In genomic region chr11:121517687-121518465, GRCm38 (mm10) we compare ENCODE assay signal across 8 mouse cellular contexts. TPM values are rescaled to one million over a fixed set of nuclear protein-coding genes. Genes with fewer than 3 reads are reported as not detected.
DNase-seq lines count a peak whose midpoint lies in the region; ATAC-seq and TF ChIP-seq lines count a peak whose summit lies in the region.

No protein-coding gene starts in this region.

- no peak for ATAC-seq in limb, embryonic 15.5 days (ENCODE audit: insufficient number of reproducible peaks, low FRiP score, low TSS enrichment, low read depth)
- no peak for ATAC-seq in embryonic facial prominence, embryonic 15.5 days (ENCODE audit: insufficient number of reproducible peaks, low FRiP score, low TSS enrichment, low read depth)
- peak; percentile 73 for ATAC-seq in intestine, embryonic 16.5 days
- ATAC-seq in hindbrain, embryonic 12.5 days (ENCODE audit: low FRiP score): no peak

- WGBS in limb, embryonic 15.5 days: 67% methylated on average over 17 of the region's 17 CpGs
- WGBS in limb, embryonic 10.5 days: 82% methylated on average over 17 of the region's 17 CpGs
- WGBS in embryonic facial prominence, embryonic 15.5 days: 68% methylated on average over 17 of the region's 17 CpGs
- WGBS in intestine, embryonic 16.5 days: 64% methylated on average over 17 of the region's 17 CpGs
- WGBS in hindbrain, embryonic 12.5 days: 84% methylated on average over 17 of the region's 17 CpGs

- H3K9me3 ChIP-seq in limb, embryonic 15.5 days: no peaks in the 10 kb centered on the region
- H3K9me3 ChIP-seq in limb, embryonic 10.5 days (replicated peaks): no peaks in the 10 kb centered on the region
- no peaks in the 10 kb centered on the region for H3K9me3 ChIP-seq in embryonic facial prominence, embryonic 15.5 days (replicated peaks)
- no peaks in the 10 kb centered on the region for H3K9me3 ChIP-seq in intestine, embryonic 16.5 days (ENCODE audit: control insufficient read depth, low read length)
- no peaks in the 10 kb centered on the region for H3K9me3 ChIP-seq in hindbrain, embryonic 12.5 days (replicated peaks)

- DNase-seq in limb, embryonic 10.5 days (ENCODE audit: low spot score): no peak
- no peak for DNase-seq in adipocyte (ENCODE audit: low spot score)
- DNase-seq in frontal cortex, postnatal 36 days (ENCODE audit: low spot score in 2 of 2): no peak

- no peak overlapping the region for H3ac ChIP-seq in myocyte (ENCODE audit: control insufficient read depth, insufficient read length)

- H3K9ac ChIP-seq in limb, embryonic 15.5 days: 0 out of 2 replicates have a peak overlapping the region, but pooled peaks have one; percentile 5
- no peak overlapping the region for H3K9ac ChIP-seq in embryonic facial prominence, embryonic 15.5 days
- H3K9ac ChIP-seq in intestine, embryonic 16.5 days (ENCODE audit: low read depth, low read length): no peak overlapping the region
- H3K9ac ChIP-seq in hindbrain, embryonic 12.5 days: no peak overlapping the region

- H3K4me3 ChIP-seq in limb, embryonic 15.5 days: no peak overlapping the region
- H3K4me3 ChIP-seq in limb, embryonic 10.5 days: no peak overlapping the region
- peak overlapping the region; percentile 23 for H3K4me3 ChIP-seq in embryonic facial prominence, embryonic 15.5 days (replicated peaks)
- H3K4me3 ChIP-seq in intestine, embryonic 16.5 days (ENCODE audit: low read length): no peak overlapping the region
- H3K4me3 ChIP-seq in myocyte: no peak overlapping the region
- no peak overlapping the region for H3K4me3 ChIP-seq in hindbrain, embryonic 12.5 days

- H3K27me3 ChIP-seq in limb, embryonic 15.5 days: no peaks in the 10 kb centered on the region
- H3K27me3 ChIP-seq in limb, embryonic 10.5 days (ENCODE audit: low read depth, poor library complexity, severe bottlenecking): no peaks in the 10 kb centered on the region
- no peaks in the 10 kb centered on the region for H3K27me3 ChIP-seq in embryonic facial prominence, embryonic 15.5 days
- H3K27me3 ChIP-seq in intestine, embryonic 16.5 days (replicated peaks; ENCODE audit: control insufficient read depth, insufficient read depth, low read length): no peaks in the 10 kb centered on the region
- H3K27me3 ChIP-seq in myocyte (ENCODE audit: control insufficient read depth, insufficient read depth, insufficient read length): no peaks in the 10 kb centered on the region
- no peaks in the 10 kb centered on the region for H3K27me3 ChIP-seq in hindbrain, embryonic 12.5 days

- TF ChIP-seq POLR2A in myocyte (IDR thresholded peaks at IDR 0.05; ENCODE audit: insufficient read length, low read depth): no peak

- no peak overlapping the region for H3K4me2 ChIP-seq in limb, embryonic 15.5 days
- peak overlapping the region; percentile 10; the same call in 1 of the 2 replicates for H3K4me2 ChIP-seq in embryonic facial prominence, embryonic 15.5 days (replicated peaks)
- H3K4me2 ChIP-seq in intestine, embryonic 16.5 days (ENCODE audit: low read depth, low read length): no peak overlapping the region
- peak overlapping the region; percentile 24 for H3K4me2 ChIP-seq in myocyte (ENCODE audit: low read depth)
- no peak overlapping the region for H3K4me2 ChIP-seq in hindbrain, embryonic 12.5 days (replicated peaks)

- peak overlapping the region; percentile 55; the same call in 1 of the 2 replicates for H3K27ac ChIP-seq in limb, embryonic 15.5 days
- H3K27ac ChIP-seq in limb, embryonic 10.5 days: no peak overlapping the region
- peak overlapping the region; percentile 69 for H3K27ac ChIP-seq in embryonic facial prominence, embryonic 15.5 days (replicated peaks)
- H3K27ac ChIP-seq in intestine, embryonic 16.5 days (ENCODE audit: low read length): no peak overlapping the region
- H3K27ac ChIP-seq in hindbrain, embryonic 12.5 days: no peak overlapping the region

- no peaks in the 10 kb centered on the region for H3K36me3 ChIP-seq in limb, embryonic 15.5 days
- H3K36me3 ChIP-seq in limb, embryonic 10.5 days: no peaks in the 10 kb centered on the region
- H3K36me3 ChIP-seq in embryonic facial prominence, embryonic 15.5 days: peaks cover 2% of the 10 kb centered on the region; the same call in 1 of the 2 replicates
- no peaks in the 10 kb centered on the region for H3K36me3 ChIP-seq in intestine, embryonic 16.5 days (ENCODE audit: control insufficient read depth, insufficient read depth, low read length)
- H3K36me3 ChIP-seq in myocyte (ENCODE audit: control insufficient read depth, insufficient read depth): peaks cover 19% of the 10 kb centered on the region
- no peaks in the 10 kb centered on the region for H3K36me3 ChIP-seq in hindbrain, embryonic 12.5 days

- H3K79me2 ChIP-seq in myocyte (ENCODE audit: control insufficient read depth, insufficient read depth): peaks cover 6% of the 10 kb centered on the region

- peaks cover 15% of the 10 kb centered on the region; the same call in 1 of the 2 replicates for H3K4me1 ChIP-seq in limb, embryonic 15.5 days
- 0 out of 2 replicates have a peak, but pooled peaks cover 4% of the 10 kb centered on the region for H3K4me1 ChIP-seq in limb, embryonic 10.5 days
- H3K4me1 ChIP-seq in embryonic facial prominence, embryonic 15.5 days: peaks cover 24% of the 10 kb centered on the region
- H3K4me1 ChIP-seq in intestine, embryonic 16.5 days (ENCODE audit: control insufficient read depth, insufficient read depth, low read length): peaks cover 16% of the 10 kb centered on the region
- no peaks in the 10 kb centered on the region for H3K4me1 ChIP-seq in hindbrain, embryonic 12.5 days

TF ChIP-seq in myocyte, 11 proteins besides CTCF, POLR2A, EP300 and RAD21:
- TF ChIP-seq USF1 (IDR thresholded peaks at IDR 0.05; ENCODE audit: low read depth): no peak
- TF ChIP-seq POLR2AphosphoS2 (IDR thresholded peaks at IDR 0.05; ENCODE audit: insufficient read length, low read depth): no peak
- no peak for TF ChIP-seq MYOG (IDR thresholded peaks at IDR 0.05; ENCODE audit: control insufficient read depth in 1 of 3, insufficient read depth in 1 of 3, insufficient read length in 2 of 3, low read depth in 2 of 3)
- TF ChIP-seq TCF3 (IDR thresholded peaks at IDR 0.05; ENCODE audit: insufficient read length, low read depth): no peak
- no peak for TF ChIP-seq SRF (IDR thresholded peaks at IDR 0.05; ENCODE audit: control insufficient read depth, insufficient read length, low read depth)
- TF ChIP-seq MYOD1 (IDR thresholded peaks at IDR 0.05; ENCODE audit: control insufficient read depth in 1 of 3, insufficient read length in 2 of 3, low read depth in 2 of 3): no peak
- no peak for TF ChIP-seq TCF12 (IDR thresholded peaks at IDR 0.05; ENCODE audit: insufficient read depth, poor library complexity, severe bottlenecking)
- no peak for TF ChIP-seq REST (IDR thresholded peaks at IDR 0.05; ENCODE audit: insufficient read depth, insufficient read length)
- TF ChIP-seq E2F4 (IDR thresholded peaks at IDR 0.05; ENCODE audit: insufficient read depth): no peak
- TF ChIP-seq CEBPB (IDR thresholded peaks at IDR 0.05; ENCODE audit: insufficient read depth, poor library complexity, severe bottlenecking): no peak
- TF ChIP-seq MAX (IDR thresholded peaks at IDR 0.05; ENCODE audit: low read depth): no peak

RNA-seq across cellular contexts. Expression of gene Zfp750, which starts 1.3 kb away (rescaled TPM):
- polyA plus RNA-seq in limb, embryonic 15.5 days (2015; fragmentation: Nextera tagmentation; extraction: Ambion mirVana): 37.5 and 39.1 TPM in 2 replicates
- 0.51 and 1.4 TPM in 2 replicates for polyA plus RNA-seq in limb, embryonic 10.5 days (2016; fragmentation: Nextera tagmentation; extraction: Ambion mirVana)
- 26.7 and 33.2 TPM in 2 replicates for polyA plus RNA-seq in embryonic facial prominence, embryonic 15.5 days (2015; fragmentation: Nextera tagmentation; extraction: Ambion mirVana)
- polyA plus RNA-seq in intestine, embryonic 16.5 days (2015; fragmentation: Nextera tagmentation; extraction: Ambion mirVana): 0.50 and 0.62 TPM in 2 replicates
- polyA plus RNA-seq in myocyte (2012; fragmentation: generic; extraction: Trizol): 0.66 TPM
- polyA plus RNA-seq in hindbrain, embryonic 12.5 days (2016; fragmentation: Nextera tagmentation; extraction: Ambion mirVana): 0.59 and 1.1 TPM in 2 replicates

Comparison
In these comparisons a context has a peak if more than half of its experiments do, and no peak if none do; other contexts are left out.
1. H3K27ac ChIP-seq: peak in limb, embryonic 15.5 days (single experiment) and embryonic facial prominence, embryonic 15.5 days (single experiment); none in limb, embryonic 10.5 days (single experiment), intestine, embryonic 16.5 days (single experiment) and hindbrain, embryonic 12.5 days (single experiment).
2. RNA of gene Zfp750, which starts 1.3 kb away (polyA plus RNA-seq): 37.5 to 39.1 TPM in limb, embryonic 15.5 days and 26.7 to 33.2 TPM in embryonic facial prominence, embryonic 15.5 days; 0.51 to 1.4 TPM in limb, embryonic 10.5 days, 0.59 to 1.1 TPM in hindbrain, embryonic 12.5 days, 0.66 TPM in myocyte (single experiment) and 0.50 to 0.62 TPM in intestine, embryonic 16.5 days; every median in the first group is over 10 times any median in the second.
3. H3K4me2 ChIP-seq: peak in embryonic facial prominence, embryonic 15.5 days (single experiment) and myocyte (single experiment); none in limb, embryonic 15.5 days (single experiment), intestine, embryonic 16.5 days (single experiment) and hindbrain, embryonic 12.5 days (single experiment).